Comparison of ENCODE assay signal across 8 mouse cellular contexts in the genomic region with DNA sequence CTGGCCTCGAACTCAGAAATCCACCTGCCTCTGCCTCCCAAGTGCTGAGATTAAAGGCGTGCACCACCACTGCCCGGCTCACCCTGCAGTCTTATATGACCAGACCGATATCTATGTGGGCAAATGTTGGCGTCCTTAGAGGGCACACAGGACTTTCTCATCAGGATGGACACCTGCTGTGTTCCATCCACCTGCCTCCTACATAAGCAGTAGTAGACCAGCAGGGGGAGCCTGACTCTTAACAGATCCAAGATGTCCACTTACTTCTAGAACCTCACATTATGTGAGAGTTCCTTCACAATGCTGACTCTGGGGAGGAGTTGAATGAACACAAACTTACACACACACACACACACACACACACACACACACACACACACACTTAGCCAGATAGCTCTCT. TPM values are rescaled to one million over a fixed set of nuclear protein-coding genes. Genes with fewer than 3 reads are reported as not detected.
DNase-seq lines count a peak whose midpoint lies in the region; ATAC-seq and TF ChIP-seq lines count a peak whose summit lies in the region.

No protein-coding gene starts in this region.

- peak; percentile 66 for DNase-seq in forebrain, embryonic 14.5 days (ENCODE audit: low spot score)
- no peak for DNase-seq in forebrain, embryonic 11.5 days (ENCODE audit: low spot score)
- peak; percentile 84 for DNase-seq in midbrain, postnatal 0 days (ENCODE audit: low spot score)
- peak; percentile 64 for DNase-seq in c-Kit-positive CD71-positive TER-119-positive erythroid progenitor cells, embryonic 14.5 days (ENCODE audit: low spot score)
- DNase-seq in heart, postnatal 36 days = peak; percentile 29 to 34
- no peak for DNase-seq in yolk sac, embryonic 10.5 days (ENCODE audit: low spot score)

- no peak overlapping the region for H3K4me2 ChIP-seq in forebrain, embryonic 14.5 days (ENCODE audit: low read length)
- H3K4me2 ChIP-seq in forebrain, embryonic 11.5 days (ENCODE audit: low read depth, low read length, severe bottlenecking) = no peak overlapping the region
- H3K4me2 ChIP-seq in midbrain, postnatal 0 days (ENCODE audit: low read depth, low read length, poor library complexity, severe bottlenecking) = no peak overlapping the region
- H3K4me2 ChIP-seq in midbrain, embryonic 16.5 days (ENCODE audit: low read length) = no peak overlapping the region

- H3K4me1 ChIP-seq in forebrain, embryonic 14.5 days (ENCODE audit: control insufficient read depth, insufficient read depth, low read length) = peaks cover 18% of the 10 kb centered on the region
- peaks cover 15% of the 10 kb centered on the region; the same call in 1 of the 2 replicates for H3K4me1 ChIP-seq in forebrain, embryonic 11.5 days (replicated peaks; ENCODE audit: control insufficient read depth, insufficient read depth, low read length)
- H3K4me1 ChIP-seq in midbrain, postnatal 0 days (ENCODE audit: insufficient read depth, low read length) = peaks cover 19% of the 10 kb centered on the region; the same call in 1 of the 2 replicates
- peaks cover 40% of the 10 kb centered on the region for H3K4me1 ChIP-seq in midbrain, embryonic 16.5 days (ENCODE audit: control insufficient read depth, insufficient read depth, low read length)

- no peaks in the 10 kb centered on the region for H3K9me3 ChIP-seq in forebrain, embryonic 14.5 days (replicated peaks; ENCODE audit: control insufficient read depth, low read length)
- H3K9me3 ChIP-seq in forebrain, embryonic 11.5 days (ENCODE audit: control insufficient read depth, low read length) = no peaks in the 10 kb centered on the region
- H3K9me3 ChIP-seq in midbrain, postnatal 0 days (ENCODE audit: low read length) = no peaks in the 10 kb centered on the region
- H3K9me3 ChIP-seq in midbrain, embryonic 16.5 days (replicated peaks; ENCODE audit: control insufficient read depth, low read length, poor library complexity, severe bottlenecking) = no peaks in the 10 kb centered on the region

- no peaks in the 10 kb centered on the region for H3K27me3 ChIP-seq in forebrain, embryonic 14.5 days (replicated peaks; ENCODE audit: control insufficient read depth, insufficient read depth, low read length)
- H3K27me3 ChIP-seq in forebrain, embryonic 11.5 days (ENCODE audit: control insufficient read depth, insufficient read depth, low read length) = no peaks in the 10 kb centered on the region
- H3K27me3 ChIP-seq in midbrain, postnatal 0 days (ENCODE audit: insufficient read depth, low read length) = no peaks in the 10 kb centered on the region
- H3K27me3 ChIP-seq in midbrain, embryonic 16.5 days (ENCODE audit: control insufficient read depth, insufficient read depth, low read depth, low read length) = no peaks in the 10 kb centered on the region

- no peak for ATAC-seq in forebrain, embryonic 14.5 days
- ATAC-seq in forebrain, embryonic 11.5 days (replicated peaks; ENCODE audit: low FRiP score) = no peak
- no peak for ATAC-seq in midbrain, postnatal 0 days (ENCODE audit: low FRiP score)
- ATAC-seq in midbrain, embryonic 16.5 days = no peak
- ATAC-seq in megakaryocyte, adult 5-6 weeks (ENCODE audit: poor library complexity, severe bottlenecking) = peak; percentile 36; the same call in 1 of the 2 replicates

- TF ChIP-seq CTCF in midbrain, postnatal 0 days (IDR thresholded peaks at IDR 0.05) = peak; percentile 76

- intact Hi-C loops in heart, postnatal 36 days (cut with DNase I) = no loop called here

- H3K36me3 ChIP-seq in forebrain, embryonic 14.5 days (ENCODE audit: control insufficient read depth, insufficient read depth, low read length) = 0 out of 2 replicates have a peak, but pooled peaks cover 4% of the 10 kb centered on the region
- no peaks in the 10 kb centered on the region for H3K36me3 ChIP-seq in forebrain, embryonic 11.5 days (ENCODE audit: control insufficient read depth, insufficient read depth, low read length)
- H3K36me3 ChIP-seq in midbrain, postnatal 0 days (ENCODE audit: insufficient read depth, low read length) = no peaks in the 10 kb centered on the region
- H3K36me3 ChIP-seq in midbrain, embryonic 16.5 days (ENCODE audit: control insufficient read depth, insufficient read depth, low read length) = no peaks in the 10 kb centered on the region

- no peak overlapping the region for H3K9ac ChIP-seq in forebrain, embryonic 14.5 days (ENCODE audit: low read length)
- H3K9ac ChIP-seq in forebrain, embryonic 11.5 days (ENCODE audit: low read length) = no peak overlapping the region
- no peak overlapping the region for H3K9ac ChIP-seq in midbrain, postnatal 0 days (replicated peaks; ENCODE audit: low read length, poor library complexity, severe bottlenecking)
- no peak overlapping the region for H3K9ac ChIP-seq in midbrain, embryonic 16.5 days (ENCODE audit: low read depth, low read length)

- H3K27ac ChIP-seq in forebrain, embryonic 14.5 days (ENCODE audit: low read depth, low read length) = no peak overlapping the region
- H3K27ac ChIP-seq in forebrain, embryonic 11.5 days (ENCODE audit: low read depth, low read length) = no peak overlapping the region
- H3K27ac ChIP-seq in midbrain, postnatal 0 days (ENCODE audit: low read depth, low read length) = no peak overlapping the region
- no peak overlapping the region for H3K27ac ChIP-seq in midbrain, embryonic 16.5 days (ENCODE audit: low read length)

- WGBS in forebrain, embryonic 14.5 days = 65% methylated on average over 5 of the region's 5 CpGs
- 59% methylated on average over 5 of the region's 5 CpGs for WGBS in forebrain, embryonic 11.5 days
- 66% methylated on average over 5 of the region's 5 CpGs for WGBS in midbrain, postnatal 0 days
- 68% methylated on average over 5 of the region's 5 CpGs for WGBS in midbrain, embryonic 16.5 days

- no peak overlapping the region for H3K4me3 ChIP-seq in forebrain, embryonic 14.5 days (ENCODE audit: low read depth, low read length)
- no peak overlapping the region for H3K4me3 ChIP-seq in forebrain, embryonic 11.5 days (ENCODE audit: low read depth, low read length)
- no peak overlapping the region for H3K4me3 ChIP-seq in midbrain, postnatal 0 days (ENCODE audit: low read depth, low read length)
- H3K4me3 ChIP-seq in midbrain, embryonic 16.5 days (ENCODE audit: low read depth, low read length) = no peak overlapping the region

RNA-seq across cellular contexts. Expression of a gene that starts 1.8 kb away (rescaled TPM):
- polyA plus RNA-seq in forebrain, embryonic 14.5 days (2014; fragmentation: Nextera tagmentation; extraction: Ambion mirVana) = 5.1 and 6.3 TPM in 2 replicates
- polyA plus RNA-seq in forebrain, embryonic 11.5 days (2014; fragmentation: Nextera tagmentation; extraction: Ambion mirVana) = 9.2 and 10.6 TPM in 2 replicates
- total RNA-seq in midbrain, postnatal 0 days (2014; rRNA removed) = 24.9 and 25.3 TPM in 2 replicates
- 3.1 and 3.8 TPM in 2 replicates for polyA plus RNA-seq in midbrain, postnatal 0 days (2015; fragmentation: Nextera tagmentation; extraction: Ambion mirVana)
- polyA plus RNA-seq in midbrain, embryonic 16.5 days (2015; fragmentation: Nextera tagmentation; extraction: Ambion mirVana) = 7.6 TPM in 2 replicates
- 1 to 10 TPM; 7.4 to 7.7 TPM for total RNA-seq in heart, postnatal 36 days (2021)
- 21.1 and 23.7 TPM in 2 replicates for total RNA-seq in megakaryocyte, adult 5-6 weeks (2015)
- 8.1 and 8.9 TPM in 2 replicates for total RNA-seq in megakaryocyte, adult 5-6 weeks (2017)

RNA-seq across cellular contexts. Expression of a gene that starts 35.5 kb away (rescaled TPM):
- 29.0 and 33.2 TPM in 2 replicates for polyA plus RNA-seq in forebrain, embryonic 14.5 days (2014; fragmentation: Nextera tagmentation; extraction: Ambion mirVana)
- polyA plus RNA-seq in forebrain, embryonic 11.5 days (2014; fragmentation: Nextera tagmentation; extraction: Ambion mirVana) = 21.0 and 23.7 TPM in 2 replicates
- 37.4 and 39.6 TPM in 2 replicates for total RNA-seq in midbrain, postnatal 0 days (2014; rRNA removed)
- 19.8 and 21.2 TPM in 2 replicates for polyA plus RNA-seq in midbrain, postnatal 0 days (2015; fragmentation: Nextera tagmentation; extraction: Ambion mirVana)
- 26.0 and 27.7 TPM in 2 replicates for polyA plus RNA-seq in midbrain, embryonic 16.5 days (2015; fragmentation: Nextera tagmentation; extraction: Ambion mirVana)
- total RNA-seq in heart, postnatal 36 days (2021) = 10 to 100 TPM; 17.5 to 20.6 TPM
- 8.7 and 13.7 TPM in 2 replicates for total RNA-seq in megakaryocyte, adult 5-6 weeks (2015)
- total RNA-seq in megakaryocyte, adult 5-6 weeks (2017) = 14.7 and 14.8 TPM in 2 replicates

Comparison
In these comparisons a context has a peak if more than half of its experiments do, and no peak if none do; other contexts are left out.
1. DNase-seq: peak in forebrain, embryonic 14.5 days (single experiment), midbrain, postnatal 0 days (single experiment), c-Kit-positive CD71-positive TER-119-positive erythroid progenitor cells, embryonic 14.5 days (single experiment) and heart, postnatal 36 days (2 of 2); none in forebrain, embryonic 11.5 days (single experiment) and yolk sac, embryonic 10.5 days (single experiment).